Mouse (Mus musculus) forebrain, embryonic 10.5 days (tissue): ENCODE data around the gene Rab42. TPM values are rescaled to one million over a fixed set of nuclear protein-coding genes. Genes with fewer than 3 reads are reported as not detected.
A peak's percentile ranks its signal among the peaks of the same experiment; 100 is the strongest.

Source experiments
- DNase-seq: peaks from one replicate; pipeline ENCODE4 v3.0.0-alpha.2; 2017; ENCODE audit warnings: low spot score; ENCODE audit errors: extremely low spot score
- H3K27ac ChIP-seq: fragments of 300-500 bp; sonication (generic); 2 replicates; pipeline ENCODE4 v1.5.1; 2016; ENCODE audit warnings: mild to moderate bottlenecking
- H3K27me3 ChIP-seq: fragments of 300-500 bp; sonication (generic); 2 replicates; pipeline ENCODE4 v1.6.1; 2016; ENCODE audit warnings: mild to moderate bottlenecking; ENCODE audit not compliant: poor library complexity, severe bottlenecking
- H3K36me3 ChIP-seq: fragments of 300-500 bp; sonication (generic); replicated peaks from 2 replicates; pipeline ENCODE4 v1.6.1; 2016; ENCODE audit warnings: mild to moderate bottlenecking, moderate library complexity
- H3K4me1 ChIP-seq: fragments of 300-500 bp; sonication (generic); 2 replicates; pipeline ENCODE4 v1.6.1; 2016
- H3K4me3 ChIP-seq: fragments of 300-500 bp; sonication (generic); 2 replicates; pipeline ENCODE4 v1.5.1; 2016; ENCODE audit warnings: mild to moderate bottlenecking, moderate library complexity
- H3K9me3 ChIP-seq: fragments of 300-500 bp; sonication (generic); 2 replicates; pipeline ENCODE4 v1.6.1; 2016; ENCODE audit warnings: mild to moderate bottlenecking, moderate library complexity
- WGBS: fragments of 180-500 bp; shearing (Covaris S2); methylation state at CpG from one replicate; pipeline ENCODE4 v1.1.7; 2016; 5-methylcytosine and 5-hydroxymethylcytosine counted together
- polyA plus RNA-seq: library from polyadenylated mRNA; unstranded; fragments of >200 nt; fragmentation: Nextera tagmentation; extraction: Ambion mirVana; gene quantifications from 2 replicates; pipeline ENCODE4 v1.2.1, GENCODE M21; 2016

Rab42 gene
- polyA plus RNA-seq, 1 experiment from 2014 or later, result 0.97 TPM

DNA sequence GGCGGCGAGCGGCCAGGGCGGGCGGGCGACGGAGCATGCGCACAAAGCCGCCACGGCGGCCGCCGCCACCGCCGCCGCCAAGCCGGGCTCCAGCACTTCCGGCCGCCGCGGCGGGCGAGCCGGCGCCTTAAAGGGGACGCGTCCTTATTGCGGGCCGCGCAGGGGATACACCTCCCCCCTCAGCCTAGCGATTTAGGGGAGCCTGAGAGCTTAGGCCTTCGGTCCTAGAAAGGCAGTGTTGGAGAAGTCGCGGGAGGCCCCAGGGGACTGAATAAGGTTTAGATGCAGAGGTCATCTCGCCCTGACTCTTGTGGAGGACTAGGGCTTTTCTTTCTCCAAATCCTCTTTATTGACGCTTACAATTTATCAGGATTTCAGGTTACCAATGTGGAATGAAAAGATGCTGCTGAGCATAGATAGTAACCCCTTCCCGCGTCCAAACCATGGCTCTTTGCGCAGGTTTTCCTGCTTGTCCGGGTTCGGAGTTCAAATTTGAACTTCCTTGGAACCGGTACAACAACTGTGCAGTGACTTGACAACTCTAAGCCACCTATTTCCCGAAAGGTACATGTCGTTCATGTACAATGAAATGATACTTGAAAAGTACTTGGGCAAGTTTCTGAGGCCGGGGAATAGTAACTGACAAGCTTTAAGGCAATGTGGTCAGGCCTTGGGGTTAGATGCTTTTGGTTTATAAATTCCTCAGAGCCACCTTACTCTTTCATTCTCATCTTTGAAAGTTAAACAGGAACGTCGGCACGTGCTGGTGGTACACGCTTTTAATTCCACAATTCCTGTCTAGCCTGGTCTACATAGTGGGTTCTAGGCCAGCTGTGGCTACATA, 41.4 kb downstream of the Rab42 start, which contains the start of gene Gmeb1:
Gmeb1 (minus strand) TSS at position 89 of the 844 bp plus-strand sequence.
- peak; percentile 75 for DNase-seq
- peak within 1 kb of the TSS; percentile 92 for H3K4me3 ChIP-seq
- H3K36me3 ChIP-seq, result peaks cover 12% of the 10 kb centered on the region
- no peaks in the 10 kb centered on the region for H3K9me3 ChIP-seq
- H3K27me3 ChIP-seq, result no peaks in the 10 kb centered on the region
- peaks cover 27% of the 10 kb centered on the region for H3K4me1 ChIP-seq
- WGBS, result 18% methylated on average over 41 of the region's 49 CpGs
- H3K27ac ChIP-seq, result peak within 1 kb of the TSS; percentile 99

DNA sequence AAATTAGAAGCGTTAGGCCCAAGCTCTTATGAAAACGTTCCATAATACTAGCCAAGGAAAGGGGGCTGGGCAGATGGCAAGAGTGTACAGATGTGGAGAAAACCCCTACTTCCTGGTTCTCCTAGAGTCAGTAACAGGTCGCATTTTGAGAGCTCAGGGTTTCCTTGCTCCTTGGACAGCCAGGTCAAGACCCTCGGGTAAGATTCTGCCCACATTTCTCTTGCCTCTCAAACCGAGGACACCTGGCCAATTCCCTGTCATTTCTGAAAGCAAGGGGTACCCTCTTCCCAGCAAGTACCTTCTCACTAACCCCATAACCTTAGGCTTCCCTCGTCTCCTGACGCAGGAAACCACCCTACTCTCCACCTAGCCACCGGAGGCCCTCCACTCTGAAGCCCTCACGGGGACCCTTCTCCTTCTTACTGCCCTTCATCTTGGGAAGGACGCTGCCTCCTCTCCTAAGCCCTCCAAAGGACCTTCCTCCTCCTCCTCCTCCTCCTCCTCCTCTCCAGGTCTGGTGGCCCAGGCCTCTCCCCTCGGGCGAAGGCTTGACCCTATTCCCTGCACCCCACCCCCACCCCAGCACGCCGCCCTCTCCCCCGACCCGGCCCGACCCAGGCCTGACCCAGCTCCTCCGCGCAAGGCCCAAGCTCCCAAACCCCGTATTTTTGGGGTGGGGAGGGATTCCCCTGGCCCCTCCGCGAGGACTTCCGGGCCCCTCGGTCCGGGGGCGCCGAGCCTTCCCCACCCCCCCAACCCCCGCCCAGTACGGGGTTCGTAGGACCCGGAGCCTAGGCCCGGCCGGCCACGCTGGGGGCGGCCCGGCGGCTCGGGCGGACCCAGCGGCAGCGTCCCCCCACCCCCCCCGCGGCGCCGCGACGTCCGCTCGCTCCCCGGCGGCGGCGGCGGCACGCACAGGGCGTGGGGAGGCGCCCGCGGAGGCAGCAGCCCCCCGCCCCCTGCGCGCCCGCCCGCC, 42.5 kb downstream of the Rab42 start:
- 4% methylated on average over 35 of the region's 64 CpGs for WGBS
- Histone ChIP-seq H3K36me3 (peaks cover 16% of the 10 kb centered on the region), H3K4me3 (peak overlapping the region; percentile 92), H3K9me3 (no peaks in the 10 kb centered on the region), H3K4me1 (peaks cover 27% of the 10 kb centered on the region), H3K27me3 (no peaks in the 10 kb centered on the region), H3K27ac (peak overlapping the region; percentile 99)
- DNase-seq, result peak; percentile 61

DNA sequence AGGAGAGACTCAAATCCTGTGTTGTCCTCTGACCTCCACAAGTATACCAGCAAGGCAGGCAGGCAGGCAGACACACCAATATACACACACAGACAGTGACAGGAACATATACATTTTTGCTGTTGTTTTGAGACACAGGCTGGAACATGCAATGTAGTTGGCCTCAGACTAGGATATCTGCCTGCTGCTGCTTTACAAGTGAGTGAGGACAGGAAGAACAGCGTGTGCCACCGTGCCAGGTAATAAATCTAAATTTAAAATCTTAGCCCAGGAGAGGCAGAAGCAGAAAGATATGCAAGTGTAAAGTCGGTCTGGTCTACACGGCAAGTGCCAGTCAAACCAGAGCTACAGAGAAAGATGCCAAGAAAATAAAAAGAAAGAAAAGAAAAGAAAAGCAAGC, 43.9 kb downstream of the Rab42 start:
- no peaks in the 10 kb centered on the region for H3K9me3 ChIP-seq
- DNase-seq, result no peak
- peaks cover 30% of the 10 kb centered on the region for H3K4me1 ChIP-seq
- no peak overlapping the region for H3K27ac ChIP-seq
- no peaks in the 10 kb centered on the region for H3K27me3 ChIP-seq
- WGBS, result 96% methylated on average over 4 of the region's 4 CpGs
- H3K4me3 ChIP-seq, result no peak overlapping the region
- peaks cover 16% of the 10 kb centered on the region for H3K36me3 ChIP-seq

DNA sequence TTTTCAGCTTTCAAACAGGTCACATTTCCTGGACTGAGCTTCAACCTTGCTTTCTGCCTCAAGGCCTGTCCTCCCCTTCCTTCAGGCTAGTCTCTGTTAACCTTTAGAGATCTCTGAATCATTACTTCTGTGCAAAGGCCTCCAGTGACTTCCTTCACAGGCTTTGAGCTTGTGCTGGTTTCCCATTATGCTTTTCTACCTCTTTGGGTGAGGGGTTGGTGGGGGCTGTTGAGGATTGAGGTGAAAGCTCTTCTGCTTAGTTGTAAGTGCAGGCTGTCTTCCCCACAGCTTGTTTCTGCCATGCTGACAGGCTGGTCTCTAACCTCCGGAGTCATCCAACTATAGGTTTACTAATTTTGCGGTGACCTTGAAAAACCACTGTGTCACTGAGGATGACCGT, 46.8 kb downstream of the Rab42 start:
- Histone ChIP-seq H3K27me3 (no peaks in the 10 kb centered on the region), H3K36me3 (peaks cover 26% of the 10 kb centered on the region), H3K27ac (no peak overlapping the region), H3K9me3 (no peaks in the 10 kb centered on the region), H3K4me3 (no peak overlapping the region), H3K4me1 (peaks cover 21% of the 10 kb centered on the region)
- WGBS, result 94% methylated on average over 3 of the region's 3 CpGs
- no peak for DNase-seq

DNA sequence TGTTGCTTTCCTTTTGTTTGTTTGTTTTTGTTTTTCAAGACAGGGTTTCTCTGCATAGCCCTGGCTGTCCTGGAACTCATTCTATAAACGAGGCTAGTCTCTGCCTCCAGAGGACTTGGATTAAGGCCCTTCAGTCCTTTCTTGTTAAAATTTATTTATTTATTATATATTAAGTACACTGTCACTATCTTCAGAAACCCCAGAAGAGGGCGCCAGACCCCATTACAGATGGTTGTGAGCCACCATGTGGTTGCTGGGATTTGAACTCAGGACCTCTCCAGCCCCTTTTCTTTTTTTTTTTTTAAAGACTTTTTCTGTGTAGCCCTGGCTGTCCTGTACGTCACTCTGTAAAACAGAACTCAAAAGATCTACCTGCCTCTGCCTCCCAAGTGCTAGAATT, 48.2 kb downstream of the Rab42 start:
- peaks cover 40% of the 10 kb centered on the region for H3K36me3 ChIP-seq
- no peaks in the 10 kb centered on the region for H3K27me3 ChIP-seq
- no peak for DNase-seq
- peaks cover 14% of the 10 kb centered on the region for H3K4me1 ChIP-seq
- no peaks in the 10 kb centered on the region for H3K9me3 ChIP-seq
- WGBS, result 82% methylated on average over 3 of the region's 3 CpGs
- H3K4me3 ChIP-seq, result no peak overlapping the region
- H3K27ac ChIP-seq, result no peak overlapping the region

DNA sequence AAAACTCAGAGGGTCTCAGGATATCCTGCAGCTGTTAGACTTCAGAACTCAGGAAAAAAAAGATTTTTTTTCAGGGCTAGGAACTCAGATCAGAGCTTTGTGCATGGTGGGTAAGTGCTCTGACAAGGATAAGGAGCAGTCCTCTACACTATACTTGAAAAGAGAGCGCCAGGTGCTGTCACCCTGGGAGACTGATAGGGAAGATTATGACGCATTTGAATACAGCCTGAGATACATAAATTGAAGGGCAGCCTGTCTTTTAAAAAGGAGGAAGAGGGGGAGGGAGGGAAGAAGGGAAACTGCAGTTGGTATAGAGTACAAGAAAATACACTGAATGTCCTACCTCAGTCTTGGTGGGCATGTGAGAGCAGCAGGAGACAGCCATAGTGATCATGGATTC, 49.6 kb downstream of the Rab42 start:
- WGBS, result 98% methylated on average over 2 of the region's 2 CpGs
- Histone ChIP-seq H3K4me1 (0 out of 2 replicates have a peak, but pooled peaks cover 4% of the 10 kb centered on the region), H3K9me3 (no peaks in the 10 kb centered on the region), H3K4me3 (no peak overlapping the region), H3K27ac (no peak overlapping the region), H3K36me3 (peaks cover 53% of the 10 kb centered on the region), H3K27me3 (no peaks in the 10 kb centered on the region)
- DNase-seq, result no peak

DNA sequence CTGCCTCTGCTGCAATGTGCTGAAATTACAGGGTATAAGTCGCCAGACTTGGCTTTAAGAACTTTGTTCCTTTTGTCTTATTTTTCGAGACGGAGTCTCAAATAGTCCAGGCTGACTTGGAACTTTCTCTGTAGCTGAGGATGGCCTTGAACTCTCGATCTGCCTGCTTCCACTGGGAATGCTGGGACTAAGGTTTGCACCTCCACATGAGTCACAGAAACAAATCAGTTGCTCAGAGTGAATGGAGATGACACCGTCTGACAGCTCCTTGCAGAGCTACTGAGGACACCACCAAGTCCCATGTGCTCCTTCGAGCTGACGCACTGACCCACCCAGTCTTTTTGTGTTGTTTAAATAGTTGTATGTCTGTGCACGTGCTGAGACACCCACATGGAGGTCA, 50.1 kb downstream of the Rab42 start:
- Histone ChIP-seq H3K36me3 (peaks cover 53% of the 10 kb centered on the region), H3K4me3 (no peak overlapping the region), H3K4me1 (0 out of 2 replicates have a peak, but pooled peaks cover 4% of the 10 kb centered on the region), H3K27me3 (no peaks in the 10 kb centered on the region), H3K27ac (no peak overlapping the region), H3K9me3 (no peaks in the 10 kb centered on the region)
- no peak for DNase-seq
- WGBS, result 90% methylated on average over 8 of the region's 8 CpGs

Other genes starting within 250 kb of the Rab42 start
- gene Gm10300, start 228.7 kb downstream of the Rab42 start, polyA plus RNA-seq, result not detected in 2 replicates
- gene Epb41, start 228.1 kb downstream of the Rab42 start, polyA plus RNA-seq, result 115 and 123 TPM in 2 replicates
- 0.11 TPM in 1 of 2 replicates, not detected in the other for gene Oprd1, start 158.9 kb downstream of the Rab42 start, polyA plus RNA-seq
- gene Ythdf2, start 91.1 kb downstream of the Rab42 start, polyA plus RNA-seq, result 142 and 151 TPM in 2 replicates
- gene Gmeb1, start 41.8 kb downstream of the Rab42 start, polyA plus RNA-seq, result 45.4 and 50.6 TPM in 2 replicates
- 71.0 and 73.1 TPM in 2 replicates for gene Taf12, start 29.0 kb downstream of the Rab42 start, polyA plus RNA-seq
- 91.4 and 91.8 TPM in 2 replicates for gene Trnau1ap, start 26.2 kb upstream of the Rab42 start, polyA plus RNA-seq
- 193 and 194 TPM in 2 replicates for gene Rcc1, start 50.2 kb upstream of the Rab42 start, polyA plus RNA-seq
- 22.5 and 24.7 TPM in 2 replicates for gene Phactr4, start 119.1 kb upstream of the Rab42 start, polyA plus RNA-seq
- 39.8 and 41.8 TPM in 2 replicates for gene Med18, start 160.5 kb upstream of the Rab42 start, polyA plus RNA-seq
- gene Sesn2, start 207.1 kb upstream of the Rab42 start, polyA plus RNA-seq, result 12.0 and 13.5 TPM in 2 replicates
- gene Atpif1, start 230.3 kb upstream of the Rab42 start, polyA plus RNA-seq, result 896 and 909 TPM in 2 replicates
- gene Dnajc8, start 232.2 kb upstream of the Rab42 start, polyA plus RNA-seq, result 211 and 220 TPM in 2 replicates